Mouse (Mus musculus): ENCODE data around the gene Vps13c. TPM values are rescaled to one million over a fixed set of nuclear protein-coding genes. Genes with fewer than 3 reads are reported as not detected.

Vps13c gene
- polyA plus RNA-seq, 1 experiment, result 4.0 TPM

GRCm38 (mm10) chr9:67922350-67922749 is 82.2 kb downstream of the Vps13c start:
- no peak overlapping the region for H3K27ac ChIP-seq (ENCODE audit: insufficient read depth, low read length)
- no peak overlapping the region for H3K4me3 ChIP-seq (ENCODE audit: extremely low read depth, insufficient read depth, insufficient read length)
- no peaks in the 10 kb centered on the region for H3K27me3 ChIP-seq (ENCODE audit: control insufficient read depth, insufficient read depth, low read length)
- no peaks in the 10 kb centered on the region for H3K4me1 ChIP-seq (ENCODE audit: control insufficient read depth, insufficient read depth, insufficient read length)
- DNase-seq (ENCODE audit: low read depth in 1 of 2, low spot score in 2 of 2), result no peak
- TF ChIP-seq CTCF (IDR thresholded peaks at IDR 0.05; ENCODE audit: extremely low read depth, insufficient read depth, insufficient read length, insufficient replicate concordance) (no peak), POLR2A (IDR thresholded peaks at IDR 0.05; ENCODE audit: low read depth, low read length) (no peak)
- 97% methylated on average over 5 of the region's 5 CpGs for WGBS
- peaks cover 23% of the 10 kb centered on the region for H3K36me3 ChIP-seq (ENCODE audit: control insufficient read depth, insufficient read depth, low read length)

- no peaks in the 10 kb centered on the region for H3K4me1 ChIP-seq (ENCODE audit: control insufficient read depth, insufficient read depth, insufficient read length)
- H3K27me3 ChIP-seq (ENCODE audit: control insufficient read depth, insufficient read depth, low read length), result no peaks in the 10 kb centered on the region
- TF ChIP-seq POLR2A (IDR thresholded peaks at IDR 0.05; ENCODE audit: low read depth, low read length), result no peak
- TF ChIP-seq CTCF (IDR thresholded peaks at IDR 0.05; ENCODE audit: extremely low read depth, insufficient read depth, insufficient read length, insufficient replicate concordance), result no peak
- no peak overlapping the region for H3K4me3 ChIP-seq (ENCODE audit: extremely low read depth, insufficient read depth, insufficient read length)
- DNase-seq (ENCODE audit: low read depth in 1 of 2, low spot score in 2 of 2), result no peak
- WGBS, result 93% methylated on average over 7 of the region's 7 CpGs
- H3K36me3 ChIP-seq (ENCODE audit: control insufficient read depth, insufficient read depth, low read length), result peaks cover 37% of the 10 kb centered on the region
- H3K27ac ChIP-seq (ENCODE audit: insufficient read depth, low read length), result no peak overlapping the region
Observed at GRCm38 (mm10) chr9:67930629-67931028, 90.4 kb downstream of the Vps13c start.

- peaks cover 25% of the 10 kb centered on the region for H3K36me3 ChIP-seq (ENCODE audit: control insufficient read depth, insufficient read depth, low read length)
- H3K27ac ChIP-seq (ENCODE audit: insufficient read depth, low read length), result no peak overlapping the region
- TF ChIP-seq POLR2A (IDR thresholded peaks at IDR 0.05; ENCODE audit: low read depth, low read length), result no peak
- no peak for TF ChIP-seq CTCF (IDR thresholded peaks at IDR 0.05; ENCODE audit: extremely low read depth, insufficient read depth, insufficient read length, insufficient replicate concordance)
- 93% methylated on average over 2 of the region's 2 CpGs for WGBS
- H3K4me3 ChIP-seq (ENCODE audit: extremely low read depth, insufficient read depth, insufficient read length), result no peak overlapping the region
- H3K27me3 ChIP-seq (ENCODE audit: control insufficient read depth, insufficient read depth, low read length), result no peaks in the 10 kb centered on the region
- H3K4me1 ChIP-seq (ENCODE audit: control insufficient read depth, insufficient read depth, insufficient read length), result no peaks in the 10 kb centered on the region
- no peak for DNase-seq (ENCODE audit: low read depth in 1 of 2, low spot score in 2 of 2)
Observed at GRCm38 (mm10) chr9:67937286-67937685, 97.1 kb downstream of the Vps13c start.

- Histone ChIP-seq H3K36me3 (ENCODE audit: control insufficient read depth, insufficient read depth, low read length) (peaks cover 38% of the 10 kb centered on the region), H3K4me1 (ENCODE audit: control insufficient read depth, insufficient read depth, insufficient read length) (no peaks in the 10 kb centered on the region), H3K27me3 (ENCODE audit: control insufficient read depth, insufficient read depth, low read length) (no peaks in the 10 kb centered on the region), H3K4me3 (ENCODE audit: extremely low read depth, insufficient read depth, insufficient read length) (no peak overlapping the region), H3K27ac (ENCODE audit: insufficient read depth, low read length) (no peak overlapping the region)
- WGBS, result 91% methylated on average over 7 of the region's 7 CpGs
- DNase-seq (ENCODE audit: low read depth in 1 of 2, low spot score in 2 of 2), result no peak
- no peak for TF ChIP-seq CTCF (IDR thresholded peaks at IDR 0.05; ENCODE audit: extremely low read depth, insufficient read depth, insufficient read length, insufficient replicate concordance)
- TF ChIP-seq POLR2A (IDR thresholded peaks at IDR 0.05; ENCODE audit: low read depth, low read length), result no peak
Observed at GRCm38 (mm10) chr9:67955466-67956010, 115.3 kb downstream of the Vps13c start.

GRCm38 (mm10) chr9:67961953-67962352 is 121.8 kb downstream of the Vps13c start:
- Histone ChIP-seq H3K36me3 (ENCODE audit: control insufficient read depth, insufficient read depth, low read length) (peaks cover 36% of the 10 kb centered on the region), H3K27ac (ENCODE audit: insufficient read depth, low read length) (no peak overlapping the region), H3K4me3 (ENCODE audit: extremely low read depth, insufficient read depth, insufficient read length) (no peak overlapping the region), H3K4me1 (ENCODE audit: control insufficient read depth, insufficient read depth, insufficient read length) (no peaks in the 10 kb centered on the region), H3K27me3 (ENCODE audit: control insufficient read depth, insufficient read depth, low read length) (no peaks in the 10 kb centered on the region)
- WGBS, result 96% methylated on average over 5 of the region's 5 CpGs
- no peak for DNase-seq (ENCODE audit: low read depth in 1 of 2, low spot score in 2 of 2)
- no peak for TF ChIP-seq POLR2A (IDR thresholded peaks at IDR 0.05; ENCODE audit: low read depth, low read length)
- no peak for TF ChIP-seq CTCF (IDR thresholded peaks at IDR 0.05; ENCODE audit: extremely low read depth, insufficient read depth, insufficient read length, insufficient replicate concordance)

GRCm38 (mm10) chr9:67965889-67966288 is 125.7 kb downstream of the Vps13c start:
- DNase-seq (ENCODE audit: low read depth in 1 of 2, low spot score in 2 of 2), result no peak
- TF ChIP-seq POLR2A (IDR thresholded peaks at IDR 0.05; ENCODE audit: low read depth, low read length) (no peak), CTCF (IDR thresholded peaks at IDR 0.05; ENCODE audit: extremely low read depth, insufficient read depth, insufficient read length, insufficient replicate concordance) (no peak)
- 97% methylated on average over 14 of the region's 14 CpGs for WGBS

GRCm38 (mm10) chr9:67967011-67967410 is 126.8 kb downstream of the Vps13c start:
- Histone ChIP-seq H3K36me3 (ENCODE audit: control insufficient read depth, insufficient read depth, low read length) (peaks cover 24% of the 10 kb centered on the region), H3K27me3 (ENCODE audit: control insufficient read depth, insufficient read depth, low read length) (no peaks in the 10 kb centered on the region), H3K27ac (ENCODE audit: insufficient read depth, low read length) (no peak overlapping the region), H3K4me3 (ENCODE audit: extremely low read depth, insufficient read depth, insufficient read length) (no peak overlapping the region), H3K4me1 (ENCODE audit: control insufficient read depth, insufficient read depth, insufficient read length) (peaks cover 3% of the 10 kb centered on the region; the same call in 1 of the 2 replicates)
- no peak for DNase-seq (ENCODE audit: low read depth in 1 of 2, low spot score in 2 of 2)
- TF ChIP-seq CTCF (IDR thresholded peaks at IDR 0.05; ENCODE audit: extremely low read depth, insufficient read depth, insufficient read length, insufficient replicate concordance) (no peak), POLR2A (IDR thresholded peaks at IDR 0.05; ENCODE audit: low read depth, low read length) (no peak)
- 91% methylated on average over 3 of the region's 3 CpGs for WGBS

More at GRCm38 (mm10) chr9:67965889-67966288, 125.7 kb downstream of the Vps13c start:
- peaks cover under 1% of the 10 kb centered on the region; the same call in 1 of the 2 replicates for H3K4me1 ChIP-seq (ENCODE audit: control insufficient read depth, insufficient read depth, insufficient read length)
- H3K27me3 ChIP-seq (ENCODE audit: control insufficient read depth, insufficient read depth, low read length), result no peaks in the 10 kb centered on the region
- no peak overlapping the region for H3K4me3 ChIP-seq (ENCODE audit: extremely low read depth, insufficient read depth, insufficient read length)
- H3K36me3 ChIP-seq (ENCODE audit: control insufficient read depth, insufficient read depth, low read length), result peaks cover 26% of the 10 kb centered on the region
- no peak overlapping the region for H3K27ac ChIP-seq (ENCODE audit: insufficient read depth, low read length)
